Mouse (Mus musculus) adipose tissue, adult 10 weeks (tissue): ENCODE results near the gene Coq10a. TPM values are rescaled to one million over a fixed set of nuclear protein-coding genes. Genes with fewer than 3 reads are reported as not detected.

Source experiments
- polyA plus RNA-seq: library from polyadenylated mRNA; stranded (reverse); fragments of 350-450 nt; fragmentation: Illumina TruSeq; extraction: RNeasy Lipid Tissue Mini Kit (QIAGEN cat#74804); gene quantifications from one replicate; pipeline ENCODE4 v1.2.3, GENCODE M21; 2014; ENCODE audit warnings: low read depth, low replicate concordance

Coq10a gene
- polyA plus RNA-seq, result 39.7 TPM

GRCm38 (mm10) chr10:128368402-128369217, at the start of gene Coq10a:
TSS of gene Coq10a (minus strand) at chr10:128368997.

GRCm38 (mm10) chr10:128411211-128412054, 42.6 kb upstream of the Coq10a start, which contains the start of the genes Nabp2 and Rnf41:
TSS of gene Nabp2 (minus strand) at chr10:128411492.
TSS of gene Rnf41 (plus strand) at chr10:128411657.

GRCm38 (mm10) chr10:128401056-128401455, 32.3 kb upstream of the Coq10a start, which contains the start of gene Slc39a5:
TSS of gene Slc39a5 (minus strand) at chr10:128401229.

GRCm38 (mm10) chr10:128376455-128377211, 7.8 kb upstream of the Coq10a start, which contains the start of gene Ankrd52:
TSS of gene Ankrd52 (plus strand) at chr10:128377115.

GRCm38 (mm10) chr10:128337306-128338181, 31.3 kb downstream of the Coq10a start, which contains the start of gene Cs:
TSS of gene Cs (plus strand) at chr10:128337734.

GRCm38 (mm10) chr10:128322141-128323108, 46.4 kb downstream of the Coq10a start, which contains the start of gene Cnpy2:
TSS of gene Cnpy2 (plus strand) at chr10:128322459.

Other genes starting within 250 kb of the Coq10a start
- gene Rbms2, start 188.7 kb downstream of the Coq10a start, polyA plus RNA-seq, result 87.6 TPM
- 0.81 TPM for gene Gls2, start 174.5 kb downstream of the Coq10a start, polyA plus RNA-seq
- gene Spryd4, start 157.2 kb downstream of the Coq10a start, polyA plus RNA-seq, result 9.3 TPM
- gene Mip, start 143.2 kb downstream of the Coq10a start, polyA plus RNA-seq, result not detected
- 5.1 TPM for gene Timeless, start 136.9 kb downstream of the Coq10a start, polyA plus RNA-seq
- gene Apon, start 114.9 kb downstream of the Coq10a start, polyA plus RNA-seq, result not detected
- not detected for gene Apof, start 100.3 kb downstream of the Coq10a start, polyA plus RNA-seq
- gene Stat2, start 98.4 kb downstream of the Coq10a start, polyA plus RNA-seq, result 29.3 TPM
- 0.52 TPM for gene Il23a, start 70.2 kb downstream of the Coq10a start, polyA plus RNA-seq
- gene Pan2, start 65.7 kb downstream of the Coq10a start, polyA plus RNA-seq, result 18.7 TPM
- gene Cnpy2, start 46.5 kb downstream of the Coq10a start, polyA plus RNA-seq, result 146 TPM
- gene Cs, start 31.3 kb downstream of the Coq10a start, polyA plus RNA-seq, result 162 TPM
- 26.0 TPM for gene Ankrd52, start 8.1 kb upstream of the Coq10a start, polyA plus RNA-seq
- 0.30 TPM for gene Slc39a5, start 32.2 kb upstream of the Coq10a start, polyA plus RNA-seq
- gene Nabp2, start 42.5 kb upstream of the Coq10a start, polyA plus RNA-seq, result 47.3 TPM
- gene Rnf41, start 42.7 kb upstream of the Coq10a start, polyA plus RNA-seq, result 33.2 TPM
- gene Smarcc2, start 90.3 kb upstream of the Coq10a start, polyA plus RNA-seq, result 105 TPM
- 1,629 TPM for gene Myl6, start 125.1 kb upstream of the Coq10a start, polyA plus RNA-seq
- 5.5 TPM for gene Myl6b, start 129.7 kb upstream of the Coq10a start, polyA plus RNA-seq
- gene Esyt1, start 156.9 kb upstream of the Coq10a start, polyA plus RNA-seq, result 98.5 TPM
- gene Zc3h10, start 178.8 kb upstream of the Coq10a start, polyA plus RNA-seq, result 9.8 TPM
- 2,778 TPM for gene Rpl41, start 180.3 kb upstream of the Coq10a start, polyA plus RNA-seq
- gene Pa2g4, start 197.0 kb upstream of the Coq10a start, polyA plus RNA-seq, result 63.0 TPM
- gene Erbb3, start 220.7 kb upstream of the Coq10a start, polyA plus RNA-seq, result 32.3 TPM